Mouse (Mus musculus) forebrain, embryonic 12.5 days (tissue): ENCODE measurements at regions not wholly inside any gene's neighbourhood (a gene's known extent, or its start where the extent isn't known, plus 50 kb on each side); places are given as distances from the start of the nearest gene placed in this dataset.

Experiments
- ATAC-seq: fragments of 200-750 bp; cut with Nextera tagmentation; 2 replicates; pipeline ENCODE4 v1.8.0; 2017; ENCODE audit warnings: moderate TSS enrichment; ENCODE audit not compliant: low FRiP score
- H3K27ac ChIP-seq: fragments of 300-500 bp; sonication (generic); 2 replicates; pipeline ENCODE4 v1.5.1; 2016; ENCODE audit warnings: mild to moderate bottlenecking
- H3K27me3 ChIP-seq: fragments of 300-500 bp; sonication (generic); 2 replicates; pipeline ENCODE4 v1.6.1; 2016; ENCODE audit warnings: mild to moderate bottlenecking
- H3K36me3 ChIP-seq: fragments of 300-500 bp; sonication (generic); replicated peaks from 2 replicates; pipeline ENCODE4 v1.6.1; 2016; ENCODE audit warnings: mild to moderate bottlenecking
- H3K4me1 ChIP-seq: fragments of 300-500 bp; sonication (generic); 2 replicates; pipeline ENCODE4 v1.6.1; 2016
- H3K4me2 ChIP-seq: fragments of 300-500 bp; sonication (generic); 2 replicates; pipeline ENCODE4 v1.6.1; 2016; ENCODE audit warnings: mild to moderate bottlenecking, moderate library complexity
- H3K4me3 ChIP-seq: fragments of 300-500 bp; sonication (generic); replicated peaks from 2 replicates; pipeline ENCODE4 v1.5.1; 2016; ENCODE audit warnings: mild to moderate bottlenecking
- H3K9ac ChIP-seq: fragments of 300-500 bp; sonication (generic); 2 replicates; pipeline ENCODE4 v1.6.1; 2016; ENCODE audit warnings: mild to moderate bottlenecking
- H3K9me3 ChIP-seq: fragments of 300-500 bp; sonication (generic); 2 replicates; pipeline ENCODE4 v1.6.1; 2016
- WGBS: fragments of 180-500 bp; shearing (Covaris S2); methylation state at CpG from one replicate; pipeline ENCODE4 v1.1.7; 2016; 5-methylcytosine and 5-hydroxymethylcytosine counted together

GRCm38 (mm10) chr11:32965418-32965817, 141.0 kb upstream of the Smim23 start:
- H3K27ac ChIP-seq: no peak overlapping the region
- no peak overlapping the region for H3K4me3 ChIP-seq
- H3K4me2 ChIP-seq: no peak overlapping the region
- H3K36me3 ChIP-seq: no peaks in the 10 kb centered on the region
- H3K9ac ChIP-seq: no peak overlapping the region
- WGBS: 80% methylated on average over 2 of the region's 2 CpGs
- no peaks in the 10 kb centered on the region for H3K9me3 ChIP-seq
- H3K27me3 ChIP-seq: peaks cover 89% of the 10 kb centered on the region
- ATAC-seq: no peak
- H3K4me1 ChIP-seq: peaks cover 10% of the 10 kb centered on the region

- H3K4me2 ChIP-seq: no peak overlapping the region
- H3K36me3 ChIP-seq: no peaks in the 10 kb centered on the region
- 4% methylated on average over 6 of the region's 6 CpGs for WGBS
- H3K4me3 ChIP-seq: no peak overlapping the region
- H3K9me3 ChIP-seq: no peaks in the 10 kb centered on the region
- peaks cover 10% of the 10 kb centered on the region for H3K4me1 ChIP-seq
- peaks cover 89% of the 10 kb centered on the region for H3K27me3 ChIP-seq
- ATAC-seq: peak; percentile 58; the same call in 1 of the 2 replicates
- H3K27ac ChIP-seq: peak overlapping the region; percentile 5; the same call in 1 of the 2 replicates
- no peak overlapping the region for H3K9ac ChIP-seq
Observed at GRCm38 (mm10) chr11:32963625-32964293, 139.4 kb upstream of the Smim23 start.

- no peak overlapping the region for H3K9ac ChIP-seq
- no peak overlapping the region for H3K4me3 ChIP-seq
- no peak for ATAC-seq
- 72% methylated on average over 3 of the region's 3 CpGs for WGBS
- no peak overlapping the region for H3K27ac ChIP-seq
- H3K4me2 ChIP-seq: no peak overlapping the region
- peaks cover 10% of the 10 kb centered on the region for H3K4me1 ChIP-seq
- H3K9me3 ChIP-seq: no peaks in the 10 kb centered on the region
- H3K27me3 ChIP-seq: peaks cover 87% of the 10 kb centered on the region
- H3K36me3 ChIP-seq: no peaks in the 10 kb centered on the region
Observed at GRCm38 (mm10) chr11:32961600-32961999, 137.2 kb upstream of the Smim23 start.

- no peak overlapping the region for H3K9ac ChIP-seq
- H3K4me1 ChIP-seq: peaks cover 7% of the 10 kb centered on the region
- no peak for ATAC-seq
- no peak overlapping the region for H3K27ac ChIP-seq
- no peak overlapping the region for H3K4me3 ChIP-seq
- no peaks in the 10 kb centered on the region for H3K36me3 ChIP-seq
- no peaks in the 10 kb centered on the region for H3K9me3 ChIP-seq
- no peak overlapping the region for H3K4me2 ChIP-seq
- H3K27me3 ChIP-seq: peaks cover 75% of the 10 kb centered on the region
- WGBS: 83% methylated on average over 5 of the region's 5 CpGs
Observed at GRCm38 (mm10) chr11:32958961-32959360, 134.6 kb upstream of the Smim23 start.

- Histone ChIP-seq H3K27me3 (peaks cover 61% of the 10 kb centered on the region), H3K9ac (no peak overlapping the region), H3K4me2 (no peak overlapping the region), H3K27ac (no peak overlapping the region), H3K4me3 (no peak overlapping the region), H3K36me3 (no peaks in the 10 kb centered on the region), H3K4me1 (no peaks in the 10 kb centered on the region), H3K9me3 (no peaks in the 10 kb centered on the region)
- ATAC-seq: no peak
- WGBS: 33% methylated on average over 7 of the region's 7 CpGs
Observed at GRCm38 (mm10) chr11:32956993-32957392, 132.6 kb upstream of the Smim23 start.

- Histone ChIP-seq H3K4me3 (no peak overlapping the region), H3K36me3 (no peaks in the 10 kb centered on the region)
- ATAC-seq: no peak
Observed at GRCm38 (mm10) chr11:32952271-32952670, 127.9 kb upstream of the Smim23 start.

GRCm38 (mm10) chr11:32948132-32948531, 123.7 kb upstream of the Smim23 start:
- 81% methylated on average over 4 of the region's 4 CpGs for WGBS
- Histone ChIP-seq H3K36me3 (no peaks in the 10 kb centered on the region), H3K9me3 (no peaks in the 10 kb centered on the region), H3K4me2 (no peak overlapping the region), H3K27ac (no peak overlapping the region), H3K9ac (no peak overlapping the region), H3K4me3 (no peak overlapping the region), H3K4me1 (no peaks in the 10 kb centered on the region), H3K27me3 (no peaks in the 10 kb centered on the region)
- no peak for ATAC-seq

More at GRCm38 (mm10) chr11:32952271-32952670, 127.9 kb upstream of the Smim23 start:
- no peak overlapping the region for H3K27ac ChIP-seq
- H3K9me3 ChIP-seq: no peaks in the 10 kb centered on the region
- H3K27me3 ChIP-seq: peaks cover 19% of the 10 kb centered on the region
- H3K9ac ChIP-seq: no peak overlapping the region
- no peaks in the 10 kb centered on the region for H3K4me1 ChIP-seq
- H3K4me2 ChIP-seq: no peak overlapping the region

GRCm38 (mm10) chr11:32946481-32947001, 122.1 kb upstream of the Smim23 start:
- Histone ChIP-seq H3K27me3 (no peaks in the 10 kb centered on the region), H3K27ac (no peak overlapping the region), H3K4me3 (no peak overlapping the region), H3K36me3 (no peaks in the 10 kb centered on the region), H3K9ac (no peak overlapping the region), H3K4me2 (no peak overlapping the region), H3K4me1 (peaks cover 6% of the 10 kb centered on the region; the same call in 1 of the 2 replicates), H3K9me3 (no peaks in the 10 kb centered on the region)
- no peak for ATAC-seq
- 83% methylated on average over 3 of the region's 3 CpGs for WGBS

GRCm38 (mm10) chr11:32945071-32945470, 120.7 kb upstream of the Smim23 start:
- no peak overlapping the region for H3K27ac ChIP-seq
- peaks cover 9% of the 10 kb centered on the region; the same call in 1 of the 2 replicates for H3K4me1 ChIP-seq
- no peak overlapping the region for H3K4me3 ChIP-seq
- 87% methylated on average over 2 of the region's 2 CpGs for WGBS
- H3K27me3 ChIP-seq: no peaks in the 10 kb centered on the region
- no peak overlapping the region for H3K9ac ChIP-seq
- no peak overlapping the region for H3K4me2 ChIP-seq
- H3K36me3 ChIP-seq: no peaks in the 10 kb centered on the region
- no peak for ATAC-seq
- no peaks in the 10 kb centered on the region for H3K9me3 ChIP-seq

GRCm38 (mm10) chr11:32941331-32942009, 117.1 kb upstream of the Smim23 start:
- WGBS: 62% methylated on average over 5 of the region's 5 CpGs
- H3K9ac ChIP-seq: no peak overlapping the region
- ATAC-seq: no peak
- H3K27ac ChIP-seq: 0 out of 2 replicates have a peak overlapping the region, but pooled peaks have one; percentile 2
- H3K4me3 ChIP-seq: no peak overlapping the region
- peaks cover 9% of the 10 kb centered on the region; the same call in 1 of the 2 replicates for H3K4me1 ChIP-seq
- no peak overlapping the region for H3K4me2 ChIP-seq
- H3K36me3 ChIP-seq: no peaks in the 10 kb centered on the region
- H3K9me3 ChIP-seq: no peaks in the 10 kb centered on the region
- H3K27me3 ChIP-seq: no peaks in the 10 kb centered on the region

GRCm38 (mm10) chr11:32939102-32939501, 114.7 kb upstream of the Smim23 start:
- Histone ChIP-seq H3K4me3 (no peak overlapping the region), H3K4me1 (peaks cover 9% of the 10 kb centered on the region; the same call in 1 of the 2 replicates), H3K9me3 (no peaks in the 10 kb centered on the region), H3K27me3 (no peaks in the 10 kb centered on the region), H3K9ac (no peak overlapping the region), H3K4me2 (no peak overlapping the region), H3K27ac (no peak overlapping the region), H3K36me3 (no peaks in the 10 kb centered on the region)
- no peak for ATAC-seq
- 88% methylated on average over 1 of the region's 1 CpGs for WGBS

- Histone ChIP-seq H3K27ac (no peak overlapping the region), H3K36me3 (no peaks in the 10 kb centered on the region), H3K4me3 (no peak overlapping the region), H3K9ac (no peak overlapping the region), H3K4me1 (peaks cover 9% of the 10 kb centered on the region; the same call in 1 of the 2 replicates), H3K4me2 (no peak overlapping the region), H3K9me3 (0 out of 2 replicates have a peak, but pooled peaks cover 3% of the 10 kb centered on the region), H3K27me3 (no peaks in the 10 kb centered on the region)
- WGBS: 31% methylated on average over 1 of the region's 1 CpGs
- ATAC-seq: no peak
Observed at GRCm38 (mm10) chr11:32937167-32937566, 112.8 kb upstream of the Smim23 start.
